Mouse (Mus musculus) cerebellum, postnatal 25 days (tissue): ENCODE measurements at regions not wholly inside any gene's neighbourhood (a gene's known extent, or its start where the extent isn't known, plus 50 kb on each side); places are given as distances from the start of the nearest gene placed in this dataset.
"Not testable (repeated sequence)": the region's sequence is repeated elsewhere in the genome, so short reads cannot be mapped to it uniquely, and the experiment has no call there.

Experiments
- DNase-seq, 2 experiments: peaks; one replicate each; pipeline ENCODE4 v3.0.0; 2021; ENCODE audit warnings: mixed read lengths in 2 of 2

GRCm38 (mm10) chr1:149129767-149130287, 831.3 kb downstream of the Pla2g4a start:
- DNase-seq, result no peak

GRCm38 (mm10) chr1:149129138-149129537, 832.0 kb downstream of the Pla2g4a start:
- DNase-seq, result no peak

GRCm38 (mm10) chr1:149127709-149128108, 833.4 kb downstream of the Pla2g4a start:
- no peak for DNase-seq

- no peak for DNase-seq
These were observed 857.7 kb downstream of the Pla2g4a start for GRCm38 (mm10) chr1:149103396-149103795.

- no peak for DNase-seq
These were observed 863.7 kb downstream of the Pla2g4a start for GRCm38 (mm10) chr1:149097426-149097825.

GRCm38 (mm10) chr1:149074681-149075080, 886.4 kb downstream of the Pla2g4a start:
- DNase-seq, result no peak

GRCm38 (mm10) chr1:149069570-149069969, 891.5 kb downstream of the Pla2g4a start:
- DNase-seq, result no peak

GRCm38 (mm10) chr1:149063011-149063410, 898.1 kb downstream of the Pla2g4a start:
- not testable (repeated sequence) for DNase-seq

- DNase-seq, result no peak
These were observed 922.7 kb downstream of the Pla2g4a start for GRCm38 (mm10) chr1:149038188-149038967.

GRCm38 (mm10) chr1:149028316-149028715, 932.8 kb downstream of the Pla2g4a start:
- no peak for DNase-seq

GRCm38 (mm10) chr1:149021734-149022133, 939.4 kb downstream of the Pla2g4a start:
- DNase-seq, result no peak

GRCm38 (mm10) chr1:149021273-149021672, 939.8 kb downstream of the Pla2g4a start:
- no peak for DNase-seq

- DNase-seq, result no peak
These were observed 946.5 kb downstream of the Pla2g4a start for GRCm38 (mm10) chr1:149014559-149014958.

GRCm38 (mm10) chr1:149010767-149011166, 950.3 kb downstream of the Pla2g4a start:
- no peak for DNase-seq

GRCm38 (mm10) chr1:149000092-149000491, 961.0 kb downstream of the Pla2g4a start:
- DNase-seq, result no peak

- DNase-seq, result peak in 1 of 2 experiments; percentile 5
These were observed 967.5 kb downstream of the Pla2g4a start for GRCm38 (mm10) chr1:148993586-148993985.

GRCm38 (mm10) chr1:148977377-148977776, 983.7 kb downstream of the Pla2g4a start:
- no peak for DNase-seq

GRCm38 (mm10) chr1:148965358-148965757, 995.7 kb downstream of the Pla2g4a start:
- DNase-seq, result no peak

- DNase-seq, result no peak
These were observed 1026.7 kb downstream of the Pla2g4a start for GRCm38 (mm10) chr1:148934366-148934765.

GRCm38 (mm10) chr1:148924506-148924905, 1036.6 kb downstream of the Pla2g4a start:
- no peak for DNase-seq

- no peak for DNase-seq
These were observed 1044.0 kb downstream of the Pla2g4a start for GRCm38 (mm10) chr1:148917062-148917461.

- no peak for DNase-seq
These were observed 1048.3 kb downstream of the Pla2g4a start for GRCm38 (mm10) chr1:148912819-148913218.

- no peak for DNase-seq
These were observed 1057.0 kb downstream of the Pla2g4a start for GRCm38 (mm10) chr1:148904067-148904466.

- no peak for DNase-seq
These were observed 1058.0 kb downstream of the Pla2g4a start for GRCm38 (mm10) chr1:148903093-148903492.
